Mouse (Mus musculus): Measurements from ENCODE around the gene Gpr18. TPM values are rescaled to one million over a fixed set of nuclear protein-coding genes. Genes with fewer than 3 reads are reported as not detected.

The Gpr18 gene
- total and polyA plus RNA-seq, 3 experiments = 33.5 to 46.2 (median 37.0) TPM

- peak; percentile 34 for DNase-seq (ENCODE audit: extremely low read depth)
- in situ Hi-C loops (cut with MboI; ENCODE audit: low pct_ligation_motif_present, low pct_unique_long_range_greater_than_20kb, low sequenced_read_pairs) = no loop called here
- H3K27me3 ChIP-seq (replicated peaks) = no peaks in the 10 kb centered on the region
- peaks cover 17% of the 10 kb centered on the region for H3K79me2 ChIP-seq (replicated peaks; ENCODE audit: control insufficient read depth, extremely low read depth, insufficient read depth, poor library complexity, severe bottlenecking)
- TF ChIP-seq BHLHE40 (IDR thresholded peaks at IDR 0.05; ENCODE audit: low read depth, low read length) (peak; percentile 49; the same call in 1 of the 2 replicates), EP300 (IDR thresholded peaks at IDR 0.05; ENCODE audit: low read length) (peak; percentile 54; the same call in 1 of the 2 replicates), ZC3H11A (IDR thresholded peaks at IDR 0.05; ENCODE audit: low read depth, low read length) (no peak), JUND (conservative IDR thresholded peaks at IDR 0.05; ENCODE audit: low read depth, low read length) (no peak), ELF1 (IDR thresholded peaks at IDR 0.05; ENCODE audit: low read depth, low read length) (0 out of 2 replicates have a peak, but pooled peaks have one; percentile 30), TCF12 (IDR thresholded peaks at IDR 0.05; ENCODE audit: low read depth, low read length) (no peak), MAX (IDR thresholded peaks at IDR 0.05; ENCODE audit: low read length) (no peak), SIN3A (IDR thresholded peaks at IDR 0.05; ENCODE audit: low read length) (0 out of 2 replicates have a peak, but pooled peaks have one; percentile 30), MYC (IDR thresholded peaks at IDR 0.05; ENCODE audit: low read depth, low read length) (peak; percentile 51; the same call in 1 of the 2 replicates), RAD21 (IDR thresholded peaks at IDR 0.05; ENCODE audit: low read depth, low read length) (no peak), GABPA (IDR thresholded peaks at IDR 0.05; ENCODE audit: insufficient replicate concordance, low read depth, low read length) (no peak)
- no peak overlapping the region for H3K4me3 ChIP-seq (replicated peaks in 1 of 3; ENCODE audit: low read depth in 2 of 3, low read length in 2 of 3, poor library complexity in 1 of 3)
- dilution Hi-C loops (cut with MboI; ENCODE audit: extremely low pct_ligation_motif_present, extremely low pct_unique_long_range_greater_than_20kb, low sequenced_read_pairs) = no loop called here
- H3K9ac ChIP-seq (ENCODE audit: insufficient read depth, low read depth) = no peak overlapping the region
- 0 out of 2 replicates have a peak overlapping the region, but pooled peaks have one; percentile 24 for H3K27ac ChIP-seq (ENCODE audit: insufficient read depth, low read depth)
- peaks cover 21 to 97% of the 10 kb centered on the region in 2 experiments for H3K4me1 ChIP-seq (ENCODE audit: control insufficient read depth in 1 of 2, insufficient read depth in 2 of 2)
- H3K36me3 ChIP-seq (replicated peaks in 1 of 2; ENCODE audit: control insufficient read depth in 1 of 2, insufficient read depth in 1 of 2, low read length in 1 of 2) = peaks cover 26 to 59% of the 10 kb centered on the region in 2 experiments
- no peaks in the 10 kb centered on the region for H3K9me3 ChIP-seq (replicated peaks; ENCODE audit: low read length)
- H3K4me2 ChIP-seq (ENCODE audit: insufficient read depth, low read depth, poor library complexity, severe bottlenecking) = peak overlapping the region; percentile 32; the same call in 1 of the 2 replicates
Observed at GRCm38 (mm10) chr14:121906992-121907681, 8.4 kb downstream of the Gpr18 start.

- dilution Hi-C loops (cut with MboI; ENCODE audit: extremely low pct_ligation_motif_present, extremely low pct_unique_long_range_greater_than_20kb, low sequenced_read_pairs) (no loop called here), in situ Hi-C loops (cut with MboI; ENCODE audit: low pct_ligation_motif_present, low pct_unique_long_range_greater_than_20kb, low sequenced_read_pairs) (no loop called here)
- DNase-seq (ENCODE audit: extremely low read depth) = no peak
- TF ChIP-seq JUN (IDR thresholded peaks at IDR 0.05; ENCODE audit: insufficient read depth, low read depth, low read length) (no peak), MEF2A (IDR thresholded peaks at IDR 0.05; ENCODE audit: borderline replicate concordance, low read depth, low read length) (no peak), SIN3A (IDR thresholded peaks at IDR 0.05; ENCODE audit: low read length) (no peak), TCF12 (IDR thresholded peaks at IDR 0.05; ENCODE audit: low read depth, low read length) (no peak), CHD1 (IDR thresholded peaks at IDR 0.05; ENCODE audit: low read depth, low read length) (no peak), POLR2AphosphoS2 (IDR thresholded peaks at IDR 0.05; ENCODE audit: low read depth, low read length) (no peak), TBP (conservative IDR thresholded peaks at IDR 0.05; ENCODE audit: low read depth, low read length) (no peak), MAX (IDR thresholded peaks at IDR 0.05; ENCODE audit: low read length) (no peak), CTCF (conservative IDR thresholded peaks at IDR 0.05 in 1 of 2, IDR thresholded peaks at IDR 0.05 in 1 of 2; ENCODE audit: low read depth in 2 of 2, low read length in 2 of 2) (no peak), ZNF384 (IDR thresholded peaks at IDR 0.05; ENCODE audit: low read depth, low read length) (no peak)
- Histone ChIP-seq H3K4me3 (replicated peaks in 1 of 3; ENCODE audit: low read depth in 2 of 3, low read length in 2 of 3, poor library complexity in 1 of 3) (no peak overlapping the region), H3K9me3 (replicated peaks; ENCODE audit: low read length) (no peaks in the 10 kb centered on the region), H3K9ac (ENCODE audit: insufficient read depth, low read depth) (no peak overlapping the region), H3K79me2 (replicated peaks; ENCODE audit: control insufficient read depth, extremely low read depth, insufficient read depth, poor library complexity, severe bottlenecking) (peaks cover 10% of the 10 kb centered on the region; the same call in 1 of the 2 replicates), H3K27ac (ENCODE audit: insufficient read depth, low read depth) (peak overlapping the region; percentile 24; the same call in 1 of the 2 replicates), H3K27me3 (replicated peaks) (no peaks in the 10 kb centered on the region), H3K4me1 (ENCODE audit: control insufficient read depth in 1 of 2, insufficient read depth in 2 of 2) (peaks cover 20 to 97% of the 10 kb centered on the region in 2 experiments), H3K4me2 (ENCODE audit: insufficient read depth, low read depth, poor library complexity, severe bottlenecking) (no peak overlapping the region), H3K36me3 (replicated peaks in 1 of 2; ENCODE audit: control insufficient read depth in 1 of 2, insufficient read depth in 1 of 2, low read length in 1 of 2) (peaks cover 20 to 53% of the 10 kb centered on the region in 2 experiments)
Observed at GRCm38 (mm10) chr14:121906341-121906991, 9.1 kb downstream of the Gpr18 start.
